8 mouse cellular contexts compared by ENCODE assay signal in genomic region chr6:14901183-14901970, GRCm38 (mm10). TPM values are rescaled to one million over a fixed set of nuclear protein-coding genes. Genes with fewer than 3 reads are reported as not detected.
DNase-seq lines count a peak whose midpoint lies in the region; ATAC-seq lines count a peak whose summit lies in the region.

TSS of gene Foxp2 (plus strand) at chr6:14901349.

- H3K4me1 ChIP-seq in liver, embryonic 12.5 days = peaks cover 5% of the 10 kb centered on the region; the same call in 1 of the 2 replicates
- peaks cover 15% of the 10 kb centered on the region for H3K4me1 ChIP-seq in neural tube, embryonic 11.5 days (ENCODE audit: control insufficient read depth, insufficient read depth, low read length)

- DNase-seq in right cerebral cortex, adult 18-20 months = peak; percentile 21
- no peak for DNase-seq in right cerebral cortex, postnatal 36 days (ENCODE audit: low spot score in 2 of 2)
- DNase-seq in gastrocnemius, postnatal 14 days = peak; percentile 47
- peak; percentile 49 for DNase-seq in hindlimb bud, embryonic 11.5 days (ENCODE audit: extremely low spot score, low read depth, low spot score)
- peak; percentile 83 for DNase-seq in neural tube, embryonic 11.5 days (ENCODE audit: low spot score)
- DNase-seq in adipocyte (ENCODE audit: low spot score) = no peak

- 0 out of 2 replicates have a peak within 1 kb of the TSS, but pooled peaks have one; percentile 31 for H3K9ac ChIP-seq in liver, embryonic 12.5 days
- H3K9ac ChIP-seq in neural tube, embryonic 11.5 days (ENCODE audit: low read length) = peak within 1 kb of the TSS; percentile 81

- WGBS in liver, embryonic 12.5 days (ENCODE audit: insufficient replicate concordance) = under 1% methylated on average over 71 of the region's 80 CpGs
- WGBS in neural tube, embryonic 11.5 days = under 1% methylated on average over 79 of the region's 80 CpGs

- ATAC-seq in common myeloid progenitor, adult 5-6 weeks (replicated peaks; ENCODE audit: low read depth, poor library complexity, severe bottlenecking) = peak; percentile 57
- peak; percentile 65 for ATAC-seq in liver, embryonic 12.5 days
- peak; percentile 63 for ATAC-seq in neural tube, embryonic 11.5 days (ENCODE audit: insufficient read depth, low FRiP score, low TSS enrichment)

- intact Hi-C loops in gastrocnemius, postnatal 14 days (cut with DNase I; ENCODE audit: low total_unique reads) = no loop called here

- H3K4me3 ChIP-seq in liver, embryonic 12.5 days = peak within 1 kb of the TSS; percentile 58
- H3K4me3 ChIP-seq in neural tube, embryonic 11.5 days (ENCODE audit: low read depth, low read length) = peak within 1 kb of the TSS; percentile 72

- H3K27me3 ChIP-seq in liver, embryonic 12.5 days (replicated peaks) = peaks cover 63% of the 10 kb centered on the region
- no peaks in the 10 kb centered on the region for H3K27me3 ChIP-seq in neural tube, embryonic 11.5 days (ENCODE audit: control insufficient read depth, insufficient read depth, low read length)

- H3K27ac ChIP-seq in liver, embryonic 12.5 days = no peak within 1 kb of the TSS
- H3K27ac ChIP-seq in neural tube, embryonic 11.5 days (ENCODE audit: low read depth, low read length) = peak within 1 kb of the TSS; percentile 93

- H3K9me3 ChIP-seq in liver, embryonic 12.5 days (replicated peaks) = no peaks in the 10 kb centered on the region
- H3K9me3 ChIP-seq in neural tube, embryonic 11.5 days (ENCODE audit: control insufficient read depth, low read length) = no peaks in the 10 kb centered on the region

- H3K4me2 ChIP-seq in liver, embryonic 12.5 days = peak within 1 kb of the TSS; percentile 71
- H3K4me2 ChIP-seq in neural tube, embryonic 11.5 days (ENCODE audit: low read depth) = peak within 1 kb of the TSS; percentile 79

- H3K36me3 ChIP-seq in liver, embryonic 12.5 days = no peaks in the 10 kb centered on the region
- no peaks in the 10 kb centered on the region for H3K36me3 ChIP-seq in neural tube, embryonic 11.5 days (ENCODE audit: control insufficient read depth, insufficient read depth, low read length)

RNA-seq across cellular contexts. Expression of gene Foxp2, which starts in this region (rescaled TPM):
- not detected in 2 replicates for total RNA-seq in common myeloid progenitor, adult 5-6 weeks (2017)
- 1 to 10 TPM; 1.2 to 1.4 TPM for total RNA-seq in gastrocnemius, postnatal 14 days (2021)
- polyA plus RNA-seq in liver, embryonic 12.5 days (2016; fragmentation: Nextera tagmentation; extraction: Ambion mirVana) = 1.4 and 1.7 TPM in 2 replicates
- 30.9 and 31.9 TPM in 2 replicates for polyA plus RNA-seq in neural tube, embryonic 11.5 days (2014; fragmentation: Nextera tagmentation; extraction: Ambion mirVana)

Comparison
In these comparisons a context has a peak if more than half of its experiments do, and no peak if none do; other contexts are left out.
1. RNA of gene Foxp2 (polyA plus RNA-seq): 30.9 to 31.9 TPM in neural tube, embryonic 11.5 days; 1.4 to 1.7 TPM in liver, embryonic 12.5 days; every median in the first group is over 10 times any median in the second.
2. DNase-seq: peak in right cerebral cortex, adult 18-20 months (single experiment), gastrocnemius, postnatal 14 days (single experiment), hindlimb bud, embryonic 11.5 days (single experiment) and neural tube, embryonic 11.5 days (single experiment); none in right cerebral cortex, postnatal 36 days (0 of 2) and adipocyte (single experiment).
3. Peak in ATAC-seq in common myeloid progenitor, adult 5-6 weeks; RNA of the gene not detected or under 1 TPM.
4. Peak in every context shown above with its lines, with median percentiles within 50 percentile points of each other: ATAC-seq.